Mouse (Mus musculus) liver, embryonic 11.5 days (tissue): ENCODE measurements around the gene Mrps34. TPM values are rescaled to one million over a fixed set of nuclear protein-coding genes. Genes with fewer than 3 reads are reported as not detected.
A peak's percentile ranks its signal among the peaks of the same experiment; 100 is the strongest.

ENCODE experiments used
- ATAC-seq: fragments of 200-750 bp; cut with Nextera tagmentation; replicated peaks from 2 replicates; pipeline ENCODE4 v1.8.0; 2017; ENCODE audit warnings: moderate number of reproducible peaks, mild to moderate bottlenecking, moderate TSS enrichment, moderate library complexity; ENCODE audit not compliant: low FRiP score
- DNase-seq: peaks from one replicate; pipeline ENCODE4 v3.0.0-alpha.2; 2017; ENCODE audit warnings: low spot score
- H3K27ac ChIP-seq: fragments of 300-500 bp; sonication (generic); 2 replicates; pipeline ENCODE4 v1.5.1; 2014; ENCODE audit warnings: mild to moderate bottlenecking, low read depth, low read length, control low read depth
- H3K27me3 ChIP-seq: fragments of 300-500 bp; sonication (generic); replicated peaks from 2 replicates; pipeline ENCODE4 v1.6.1; 2014; ENCODE audit warnings: low read length, mixed read lengths; ENCODE audit not compliant: control insufficient read depth, insufficient read depth
- H3K36me3 ChIP-seq: fragments of 300-500 bp; sonication (generic); 2 replicates; pipeline ENCODE4 v1.6.1; 2014; ENCODE audit warnings: mild to moderate bottlenecking, low read length, moderate library complexity, mixed read lengths; ENCODE audit not compliant: control insufficient read depth, insufficient read depth
- H3K4me1 ChIP-seq: fragments of 300-500 bp; sonication (generic); replicated peaks from 2 replicates; pipeline ENCODE4 v1.6.1; 2014; ENCODE audit warnings: low read length, mixed read lengths; ENCODE audit not compliant: control insufficient read depth, insufficient read depth
- H3K4me2 ChIP-seq: fragments of 300-500 bp; sonication (generic); 2 replicates; pipeline ENCODE4 v1.6.1; 2014; ENCODE audit warnings: mild to moderate bottlenecking, control low read depth, moderate library complexity
- H3K4me3 ChIP-seq: fragments of 300-500 bp; sonication (generic); 2 replicates; pipeline ENCODE4 v1.5.1; 2014; ENCODE audit warnings: low read depth, low read length, control low read depth
- H3K9ac ChIP-seq: fragments of 300-500 bp; sonication (generic); 2 replicates; pipeline ENCODE4 v1.6.1; 2014; ENCODE audit warnings: low read depth, low read length, control low read depth
- H3K9me3 ChIP-seq: fragments of 300-500 bp; sonication (generic); 2 replicates; pipeline ENCODE4 v1.6.1; 2016; ENCODE audit warnings: low read length, inconsistent platforms, mixed read lengths; ENCODE audit not compliant: control insufficient read depth
- WGBS: fragments of 180-500 bp; shearing (Covaris S2); extraction: QIAGEN DNeasy Blood & Tissue Kit; methylation state at CpG from one replicate; pipeline ENCODE4 v1.1.7; 2014; 5-methylcytosine and 5-hydroxymethylcytosine counted together
- polyA plus RNA-seq: library from polyadenylated mRNA; unstranded; fragments of >200 nt; fragmentation: Nextera tagmentation; extraction: Ambion mirVana; gene quantifications from 2 replicates; pipeline ENCODE4 v1.2.1, GENCODE M21; 2014

Mrps34 gene
- polyA plus RNA-seq, 1 experiment from 2014 or later = 129 TPM

DNA sequence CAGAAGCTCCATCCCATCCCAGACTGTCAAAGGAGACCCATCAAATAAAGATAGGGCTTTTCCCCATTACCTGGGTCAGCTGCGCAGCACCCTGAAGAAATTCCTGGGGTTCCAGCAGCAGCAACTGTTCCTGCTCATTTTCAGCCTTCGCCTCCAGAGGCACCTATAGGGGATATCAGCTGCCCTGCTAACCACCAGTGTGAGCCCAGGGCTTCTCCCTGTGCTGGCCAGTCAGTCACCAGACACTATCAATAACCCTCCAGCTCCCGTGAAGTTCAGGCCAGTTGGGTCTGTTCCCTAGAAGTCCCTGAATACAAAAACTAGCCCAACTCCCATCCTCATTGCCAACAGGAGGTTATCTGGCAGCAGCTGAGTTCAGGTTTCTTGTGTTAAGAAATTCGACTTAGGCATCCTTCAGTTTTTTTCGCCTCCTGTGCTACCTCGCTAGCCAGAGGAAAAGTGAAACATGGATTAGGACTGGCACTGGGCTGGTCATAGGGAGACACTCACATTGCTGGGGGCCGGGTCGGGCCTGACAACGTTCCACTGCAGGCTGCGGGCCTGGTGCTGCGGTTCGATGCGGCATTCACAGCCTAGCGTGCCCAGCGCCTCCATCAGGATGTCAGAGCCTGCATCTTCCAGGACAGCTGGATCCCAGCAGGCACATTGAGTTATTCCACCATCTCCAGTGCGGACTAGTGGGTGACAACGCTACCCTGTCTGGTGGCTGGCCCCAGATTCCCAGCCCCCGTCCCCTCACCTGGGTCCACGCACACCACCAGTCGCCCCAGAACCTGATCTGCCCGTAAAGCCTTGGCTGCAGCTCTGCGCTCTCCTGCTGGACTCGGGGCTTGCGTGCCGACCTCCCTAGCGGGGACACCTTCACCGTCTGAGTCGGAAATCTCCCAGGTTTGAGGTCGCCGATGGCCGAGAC, 588 bp upstream of the Mrps34 start:
- DNase-seq = no peak
- peak overlapping the region; percentile 99 for H3K4me2 ChIP-seq
- peak overlapping the region; percentile 87; the same call in 1 of the 2 replicates for H3K27ac ChIP-seq
- H3K36me3 ChIP-seq = peaks cover 52% of the 10 kb centered on the region
- H3K9ac ChIP-seq = peak overlapping the region; percentile 97
- no peaks in the 10 kb centered on the region for H3K27me3 ChIP-seq
- no peaks in the 10 kb centered on the region for H3K9me3 ChIP-seq
- 9% methylated on average over 31 of the region's 31 CpGs for WGBS
- H3K4me3 ChIP-seq = peak overlapping the region; percentile 91
- H3K4me1 ChIP-seq = peaks cover 28% of the 10 kb centered on the region
- peak; percentile 24 for ATAC-seq

DNA sequence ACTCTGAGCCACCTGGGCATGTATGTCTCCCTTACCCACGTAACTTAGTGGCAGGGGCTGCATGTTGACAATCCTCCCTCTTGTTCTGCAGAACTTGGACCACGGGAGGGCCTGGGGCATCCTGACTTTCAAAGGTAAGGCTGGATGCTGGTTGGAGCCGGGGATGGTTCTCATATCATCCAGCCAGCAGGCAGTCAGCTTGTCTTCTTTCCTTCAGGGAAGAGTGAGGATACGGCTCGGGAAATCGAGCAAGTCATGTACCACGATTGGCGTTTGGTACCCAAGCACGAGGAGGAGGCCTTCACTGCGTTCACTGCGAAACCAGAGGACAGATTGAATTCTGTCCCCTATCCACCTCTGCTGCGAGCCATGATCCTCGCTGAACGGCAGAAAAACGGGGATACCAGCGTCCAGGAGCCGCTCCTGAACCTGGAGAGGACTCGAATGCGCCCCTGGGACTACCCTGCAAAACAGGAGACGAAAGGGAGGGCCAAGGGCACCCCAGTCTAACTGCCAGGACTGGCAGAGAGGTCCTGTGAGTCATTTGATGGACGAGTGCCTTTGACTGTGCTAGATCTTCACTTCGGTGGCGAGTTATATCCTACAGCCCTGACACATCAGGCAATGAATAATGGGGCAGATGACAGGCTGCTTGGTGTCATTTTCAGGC, 790 bp downstream of the Mrps34 start:
- Histone ChIP-seq H3K4me3 (peak overlapping the region; percentile 91), H3K9ac (peak overlapping the region; percentile 97), H3K27ac (peak overlapping the region; percentile 87), H3K4me2 (peak overlapping the region; percentile 99), H3K4me1 (peaks cover 28% of the 10 kb centered on the region), H3K27me3 (no peaks in the 10 kb centered on the region), H3K36me3 (peaks cover 58% of the 10 kb centered on the region), H3K9me3 (no peaks in the 10 kb centered on the region)
- WGBS = 9% methylated on average over 23 of the region's 23 CpGs
- ATAC-seq = no peak
- DNase-seq = no peak

DNA sequence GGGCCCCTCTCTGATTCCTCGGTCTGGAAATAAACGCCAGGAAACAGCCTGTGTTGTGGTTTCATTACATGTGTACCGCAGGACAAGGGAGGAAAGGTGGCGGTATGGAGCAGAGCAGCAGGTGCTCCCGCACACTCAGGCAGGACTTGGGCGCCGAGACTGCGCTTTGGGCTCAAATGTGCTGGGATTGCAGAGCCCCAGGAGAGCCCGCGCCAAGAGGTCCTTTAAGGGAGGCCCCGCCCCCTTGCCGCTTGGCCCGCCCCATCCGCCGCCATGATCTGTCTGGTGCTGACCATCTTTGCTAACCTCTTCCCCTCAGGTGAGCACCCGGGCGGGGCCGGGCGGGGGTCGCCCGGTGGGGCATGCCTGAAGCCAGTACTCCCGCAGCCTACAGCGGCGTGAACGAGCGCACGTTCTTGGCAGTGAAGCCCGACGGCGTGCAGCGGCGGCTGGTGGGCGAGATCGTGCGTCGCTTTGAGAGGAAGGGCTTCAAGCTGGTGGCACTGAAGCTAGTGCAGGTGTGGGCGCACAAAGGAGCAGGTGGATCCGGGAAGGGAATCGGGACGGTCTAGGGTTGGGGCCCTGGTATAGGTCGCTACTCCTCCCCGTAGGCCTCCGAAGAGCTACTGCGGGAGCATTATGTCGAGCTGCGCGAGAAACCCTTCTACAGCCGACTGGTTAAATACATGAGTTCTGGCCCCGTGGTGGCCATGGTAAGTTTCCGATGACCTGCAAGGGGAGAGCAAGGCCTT, 1.5 kb downstream of the Mrps34 start, which contains the start of gene Nme3:
Gene Nme3 (plus strand): TSS at position 260 of the 752 bp plus-strand sequence.
- H3K4me3 ChIP-seq = peak within 1 kb of the TSS; percentile 91
- peak; percentile 77 for ATAC-seq
- 2% methylated on average over 50 of the region's 50 CpGs for WGBS
- peak within 1 kb of the TSS; percentile 87 for H3K27ac ChIP-seq
- H3K36me3 ChIP-seq = peaks cover 60% of the 10 kb centered on the region
- H3K9ac ChIP-seq = peak within 1 kb of the TSS; percentile 97
- DNase-seq = peak; percentile 87
- H3K27me3 ChIP-seq = no peaks in the 10 kb centered on the region
- peak within 1 kb of the TSS; percentile 99 for H3K4me2 ChIP-seq
- H3K4me1 ChIP-seq = peaks cover 28% of the 10 kb centered on the region
- no peaks in the 10 kb centered on the region for H3K9me3 ChIP-seq

DNA sequence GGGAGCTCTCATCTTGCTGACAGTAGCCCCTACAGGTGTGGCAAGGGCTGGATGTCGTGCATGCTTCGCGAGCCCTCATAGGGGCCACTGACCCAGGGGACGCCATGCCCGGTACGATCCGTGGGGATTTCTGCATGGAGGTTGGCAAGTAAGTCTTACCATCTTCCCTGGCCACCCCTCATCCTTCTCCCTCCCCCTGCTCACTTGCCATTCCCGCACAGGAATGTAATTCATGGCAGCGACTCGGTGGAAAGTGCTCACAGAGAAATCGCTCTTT, 2.0 kb downstream of the Mrps34 start:
- Histone ChIP-seq H3K9ac (peak overlapping the region; percentile 97), H3K27ac (peak overlapping the region; percentile 77), H3K36me3 (peaks cover 63% of the 10 kb centered on the region), H3K4me3 (peak overlapping the region; percentile 91), H3K9me3 (no peaks in the 10 kb centered on the region), H3K4me2 (peak overlapping the region; percentile 99), H3K4me1 (peaks cover 29% of the 10 kb centered on the region), H3K27me3 (no peaks in the 10 kb centered on the region)
- 44% methylated on average over 11 of the region's 11 CpGs for WGBS
- no peak for DNase-seq
- no peak for ATAC-seq

DNA sequence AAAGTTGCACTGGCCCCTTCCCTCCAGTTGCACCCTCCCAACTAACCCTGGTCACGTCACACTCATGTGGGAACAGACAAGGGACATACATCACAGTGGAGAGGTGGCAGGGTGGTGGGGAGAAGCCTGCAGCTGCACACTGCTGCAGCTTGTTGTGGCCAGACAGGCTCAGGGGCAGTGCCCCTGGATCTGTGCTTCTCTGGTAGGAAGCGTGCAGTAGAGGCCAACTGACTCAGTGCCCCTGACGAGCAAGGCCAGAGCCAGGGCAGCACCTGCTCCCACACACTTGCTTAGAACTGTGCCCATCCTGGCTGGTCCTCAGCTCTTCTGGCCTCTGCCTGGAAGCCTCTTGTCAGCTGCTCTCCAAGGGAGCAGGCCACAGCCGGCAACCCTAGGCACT, 2.7 kb downstream of the Mrps34 start:
- DNase-seq = no peak
- H3K27ac ChIP-seq = 0 out of 2 replicates have a peak overlapping the region, but pooled peaks have one; percentile 77
- no peak for ATAC-seq
- peaks cover 59% of the 10 kb centered on the region for H3K36me3 ChIP-seq
- H3K9me3 ChIP-seq = no peaks in the 10 kb centered on the region
- H3K4me2 ChIP-seq = peak overlapping the region; percentile 99
- peak overlapping the region; percentile 97 for H3K9ac ChIP-seq
- peaks cover 35% of the 10 kb centered on the region for H3K4me1 ChIP-seq
- 77% methylated on average over 4 of the region's 4 CpGs for WGBS
- peak overlapping the region; percentile 91 for H3K4me3 ChIP-seq
- no peaks in the 10 kb centered on the region for H3K27me3 ChIP-seq

DNA sequence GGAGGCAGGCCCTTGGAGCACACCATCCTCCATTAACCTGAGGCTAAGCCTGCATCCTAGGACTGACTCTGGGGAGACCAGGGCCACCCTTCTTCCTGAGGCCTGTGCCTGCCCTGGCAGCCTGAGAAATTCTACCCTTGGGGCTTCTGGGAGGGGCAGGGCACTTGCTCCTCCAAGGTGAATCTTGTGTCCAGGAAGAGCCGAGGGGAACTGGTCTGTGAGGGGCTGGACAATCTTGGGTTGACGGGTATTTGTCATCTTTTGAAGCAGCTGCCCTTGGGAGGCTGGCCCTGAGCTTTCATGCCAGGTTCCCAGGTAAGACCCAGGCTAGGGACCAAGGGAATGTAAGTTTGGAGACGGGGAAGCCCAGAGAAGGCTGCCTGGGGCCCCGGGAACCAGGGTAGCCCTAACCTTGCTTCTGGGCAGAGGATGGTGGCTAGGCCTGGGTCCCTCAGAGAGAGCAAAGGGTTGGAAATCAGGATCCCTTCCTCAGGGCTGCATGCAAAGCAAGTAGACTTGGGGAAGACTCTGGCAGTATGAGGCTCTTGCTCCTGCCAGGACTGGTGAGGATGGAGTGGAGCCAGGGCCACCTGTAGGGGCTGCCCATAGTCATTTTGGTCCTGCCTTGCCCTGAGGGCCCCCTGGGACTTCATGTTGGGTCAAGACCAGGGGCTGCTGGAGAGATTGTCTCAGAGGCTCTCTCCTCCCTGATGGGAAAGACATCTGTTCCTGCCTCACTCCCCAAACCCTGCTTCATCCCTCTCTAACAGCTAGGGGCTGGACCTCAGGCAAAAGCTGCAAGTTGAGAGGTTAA, 3.3 kb downstream of the Mrps34 start:
- Histone ChIP-seq H3K4me1 (peaks cover 39% of the 10 kb centered on the region), H3K4me2 (peak overlapping the region; percentile 99), H3K36me3 (peaks cover 60% of the 10 kb centered on the region), H3K27ac (peak overlapping the region; percentile 38; the same call in 1 of the 2 replicates), H3K27me3 (no peaks in the 10 kb centered on the region), H3K9ac (peak overlapping the region; percentile 97), H3K4me3 (peak overlapping the region; percentile 91; the same call in 1 of the 2 replicates), H3K9me3 (no peaks in the 10 kb centered on the region)
- 83% methylated on average over 4 of the region's 4 CpGs for WGBS
- DNase-seq (no peak), ATAC-seq (no peak)

DNA sequence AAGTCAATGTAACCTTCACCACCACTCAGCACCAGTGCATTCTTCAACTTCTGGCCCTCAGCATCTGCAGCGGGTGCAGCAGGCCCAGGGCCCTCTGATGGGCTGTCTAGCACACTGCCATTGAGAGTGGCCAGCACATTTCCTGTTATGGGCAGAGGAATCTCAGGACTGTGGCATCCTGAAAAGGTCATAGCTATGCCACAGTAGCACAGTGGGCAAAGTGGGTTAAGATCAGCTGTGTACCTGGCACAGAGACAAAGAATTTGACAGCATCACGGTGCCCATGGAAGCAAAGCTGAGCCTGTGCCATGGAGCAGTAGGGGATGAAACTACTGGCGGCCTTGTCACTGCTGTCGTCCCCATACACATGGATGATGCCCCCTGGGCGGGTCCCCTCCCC, 4.2 kb downstream of the Mrps34 start:
- no peak overlapping the region for H3K4me2 ChIP-seq
- H3K4me3 ChIP-seq = 0 out of 2 replicates have a peak overlapping the region, but pooled peaks have one; percentile 8
- H3K9ac ChIP-seq = no peak overlapping the region; the same call in 1 of the 2 replicates
- WGBS = 84% methylated on average over 5 of the region's 5 CpGs
- peaks cover 37% of the 10 kb centered on the region for H3K4me1 ChIP-seq
- ATAC-seq (no peak), DNase-seq (no peak)
- H3K27me3 ChIP-seq = no peaks in the 10 kb centered on the region
- peaks cover 67% of the 10 kb centered on the region for H3K36me3 ChIP-seq
- no peak overlapping the region for H3K27ac ChIP-seq
- no peaks in the 10 kb centered on the region for H3K9me3 ChIP-seq

DNA sequence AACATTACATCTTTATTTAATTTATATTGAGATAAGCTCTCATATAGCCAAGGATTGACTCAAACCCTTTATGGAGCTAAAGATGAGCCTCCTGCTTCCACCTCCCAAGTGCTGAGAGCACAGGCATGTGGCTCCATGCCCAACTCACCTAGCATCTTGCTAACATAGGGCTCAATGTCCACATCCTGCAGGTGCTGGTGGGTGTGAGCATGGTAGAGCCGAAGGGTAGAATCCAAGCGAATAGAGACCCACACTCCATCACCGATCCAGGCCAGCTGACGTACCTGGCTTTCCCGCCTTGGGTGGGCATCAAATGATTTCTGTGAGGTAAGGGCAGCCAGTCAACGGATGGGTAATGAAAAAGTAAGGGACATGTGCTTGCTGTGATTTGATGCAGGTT, 5.1 kb downstream of the Mrps34 start:
- Histone ChIP-seq H3K9me3 (no peaks in the 10 kb centered on the region), H3K36me3 (peaks cover 74% of the 10 kb centered on the region), H3K4me1 (peaks cover 37% of the 10 kb centered on the region), H3K4me2 (no peak overlapping the region), H3K9ac (no peak overlapping the region), H3K27me3 (no peaks in the 10 kb centered on the region), H3K27ac (no peak overlapping the region), H3K4me3 (no peak overlapping the region)
- no peak for ATAC-seq
- WGBS = 92% methylated on average over 6 of the region's 6 CpGs
- no peak for DNase-seq
